Mouse (Mus musculus): ENCODE measurements around the gene Hfm1.

DNA sequence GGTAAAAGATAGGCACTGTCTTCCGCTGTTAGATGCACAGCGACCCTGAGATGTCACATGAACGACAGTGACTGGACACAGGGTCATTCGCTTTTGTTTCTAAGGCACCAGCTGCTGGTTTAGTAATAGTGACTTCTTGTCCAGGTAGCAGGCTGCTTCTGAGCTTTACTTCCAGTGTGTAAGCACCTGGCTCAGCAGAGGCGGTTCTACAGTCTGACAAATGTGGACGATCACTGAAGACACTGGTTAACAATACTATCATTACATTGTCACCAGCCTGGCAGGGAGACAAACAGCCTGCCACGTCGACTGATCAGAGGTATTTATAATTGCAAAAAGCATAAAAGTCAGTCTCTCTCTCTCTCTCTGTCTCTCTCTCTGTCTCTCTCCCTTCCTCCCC, 100.1 kb downstream of the Hfm1 start:
- no peak for TF ChIP-seq CTCF (IDR thresholded peaks at IDR 0.05; ENCODE audit: low read depth, low read length)
- TF ChIP-seq POLR2A (IDR thresholded peaks at IDR 0.05; ENCODE audit: borderline replicate concordance, low read depth, low read length), result no peak
